Mouse (Mus musculus): ENCODE data around the gene Trp53bp2.

Trp53bp2 gene

GRCm38 (mm10) chr1:182499443-182500089 is 90.6 kb downstream of the Trp53bp2 start:
- in situ Hi-C loops (cut with MboI, MseI): loop anchor here (25.0 kb wide), 4 partner anchors 1262 to 1762 kb away; partner anchors contain the start of genes 1700056E22Rik (in 2 of the 2), Acbd3 (in 1 of the 2) and Pycr2 (in 1 of the 2)

- in situ Hi-C loops (cut with MboI, MseI): loop anchor here (25.0 kb wide), 4 partner anchors 1263 to 1763 kb away; partner anchors contain the start of genes 1700056E22Rik (in 2 of the 2), Acbd3 (in 1 of the 2) and Pycr2 (in 1 of the 2)
These were observed 91.3 kb downstream of the Trp53bp2 start for GRCm38 (mm10) chr1:182500224-182500623.

- in situ Hi-C loops (cut with MboI, MseI): loop anchor here (25.0 kb wide), 4 partner anchors 1264 to 1764 kb away; partner anchors contain the start of genes 1700056E22Rik (in 2 of the 2), Acbd3 (in 1 of the 2) and Pycr2 (in 1 of the 2)
These were observed 91.9 kb downstream of the Trp53bp2 start for GRCm38 (mm10) chr1:182500843-182501242.

GRCm38 (mm10) chr1:182501815-182502405 is 92.9 kb downstream of the Trp53bp2 start:
- in situ Hi-C loops (cut with MboI, MseI): loop anchor here (25.0 kb wide), 4 partner anchors 1265 to 1765 kb away; partner anchors contain the start of genes 1700056E22Rik (in 2 of the 2), Acbd3 (in 1 of the 2) and Pycr2 (in 1 of the 2)

- in situ Hi-C loops (cut with MboI, MseI): loop anchor here (25.0 kb wide), 4 partner anchors 1265 to 1765 kb away; partner anchors contain the start of genes 1700056E22Rik (in 2 of the 2), Acbd3 (in 1 of the 2) and Pycr2 (in 1 of the 2)
These were observed 93.6 kb downstream of the Trp53bp2 start for GRCm38 (mm10) chr1:182502491-182503050.

GRCm38 (mm10) chr1:182503206-182503900 is 94.4 kb downstream of the Trp53bp2 start:
- in situ Hi-C loops (cut with MboI, MseI): loop anchor here (25.0 kb wide), 4 partner anchors 1266 to 1766 kb away; partner anchors contain the start of genes 1700056E22Rik (in 2 of the 2), Acbd3 (in 1 of the 2) and Pycr2 (in 1 of the 2)

GRCm38 (mm10) chr1:182504223-182504622 is 95.3 kb downstream of the Trp53bp2 start:
- in situ Hi-C loops (cut with MboI, MseI): loop anchor here (25.0 kb wide), 4 partner anchors 1267 to 1767 kb away; partner anchors contain the start of genes 1700056E22Rik (in 2 of the 2), Acbd3 (in 1 of the 2) and Pycr2 (in 1 of the 2)

- in situ Hi-C loops (cut with MboI, MseI): loop anchor here (25.0 kb wide), 4 partner anchors 1268 to 1768 kb away; partner anchors contain the start of genes 1700056E22Rik (in 2 of the 2), Acbd3 (in 1 of the 2) and Pycr2 (in 1 of the 2)
These were observed 96.3 kb downstream of the Trp53bp2 start for GRCm38 (mm10) chr1:182505291-182505690.

GRCm38 (mm10) chr1:182506229-182506986 is 97.4 kb downstream of the Trp53bp2 start:
- in situ Hi-C loops (cut with MboI, MseI): loop anchor here (25.0 kb wide), 4 partner anchors 1269 to 1769 kb away; partner anchors contain the start of genes 1700056E22Rik (in 2 of the 2), Acbd3 (in 1 of the 2) and Pycr2 (in 1 of the 2)

- in situ Hi-C loops (cut with MboI, MseI): loop anchor here (25.0 kb wide), 4 partner anchors 1272 to 1772 kb away; partner anchors contain the start of genes 1700056E22Rik (in 2 of the 2), Acbd3 (in 1 of the 2) and Pycr2 (in 1 of the 2)
These were observed 100.3 kb downstream of the Trp53bp2 start for GRCm38 (mm10) chr1:182509110-182509797.

GRCm38 (mm10) chr1:182511073-182511472 is 102.1 kb downstream of the Trp53bp2 start:
- in situ Hi-C loops (cut with MboI, MseI): loop anchor here (25.0 kb wide), 4 partner anchors 1274 to 1774 kb away; partner anchors contain the start of genes 1700056E22Rik (in 2 of the 2), Acbd3 (in 1 of the 2) and Pycr2 (in 1 of the 2)

GRCm38 (mm10) chr1:182511778-182512177 is 102.8 kb downstream of the Trp53bp2 start:
- in situ Hi-C loops (cut with MboI, MseI): loop anchor here (25.0 kb wide), 4 partner anchors 1274 to 1774 kb away; partner anchors contain the start of genes 1700056E22Rik (in 2 of the 2), Acbd3 (in 1 of the 2) and Pycr2 (in 1 of the 2)
